Mouse (Mus musculus) c-Kit-positive CD71-positive TER-119-negative erythroid progenitor cells, embryonic 14.5 days (primary cell): ENCODE measurements at regions not wholly inside any gene's neighbourhood (a gene's known extent, or its start where the extent isn't known, plus 50 kb on each side); places are given as distances from the start of the nearest gene placed in this dataset.
"Not testable (repeated sequence)": the region's sequence is repeated elsewhere in the genome, so short reads cannot be mapped to it uniquely, and the experiment has no call there.

Source experiments
- DNase-seq: peaks from one replicate; pipeline ENCODE4 v3.0.0-alpha.2; 2013; ENCODE audit warnings: low read depth

- no peak for DNase-seq
These were observed 84.1 kb upstream of the Trim2 start for GRCm38 (mm10) chr3:84390769-84391168.

GRCm38 (mm10) chr3:84388486-84388885 lies 81.8 kb upstream of the Trim2 start:
- DNase-seq: no peak

- DNase-seq: no peak
These were observed 79.0 kb upstream of the Trim2 start for GRCm38 (mm10) chr3:84385656-84386055.

- DNase-seq: peak; percentile 33
These were observed 76.9 kb upstream of the Trim2 start for GRCm38 (mm10) chr3:84383559-84383958.

GRCm38 (mm10) chr3:84383038-84383437 lies 76.4 kb upstream of the Trim2 start:
- DNase-seq: not testable (repeated sequence)

GRCm38 (mm10) chr3:84382006-84382405 lies 75.3 kb upstream of the Trim2 start:
- no peak for DNase-seq

GRCm38 (mm10) chr3:84378987-84379556 lies 72.4 kb upstream of the Trim2 start:
- DNase-seq: no peak

- DNase-seq: no peak
These were observed 69.8 kb upstream of the Trim2 start for GRCm38 (mm10) chr3:84376510-84376909.

GRCm38 (mm10) chr3:84375832-84376231 lies 69.2 kb upstream of the Trim2 start:
- no peak for DNase-seq

GRCm38 (mm10) chr3:84371842-84372241 lies 65.2 kb upstream of the Trim2 start:
- no peak for DNase-seq

GRCm38 (mm10) chr3:84367145-84367740 lies 60.6 kb upstream of the Trim2 start:
- no peak for DNase-seq

GRCm38 (mm10) chr3:84358672-84359071 lies 52.0 kb upstream of the Trim2 start:
- peak; percentile 41 for DNase-seq

GRCm38 (mm10) chr3:84356690-84357014 lies 50.0 kb upstream of the Trim2 start:
- no peak for DNase-seq
